Mouse (Mus musculus) spleen, adult 2 months (tissue): ENCODE data around the gene Cops6. TPM values are rescaled to one million over a fixed set of nuclear protein-coding genes. Genes with fewer than 3 reads are reported as not detected.

Experiments
- DNase-seq, 2 experiments: peaks; one replicate each; pipeline versions ENCODE4 v3.0.0 to v3.0.0-alpha.2; 2012 to 2021; ENCODE audit warnings: low spot score in 2 of 2, low read depth in 1 of 2
- H3K27ac ChIP-seq: fragments of 200-500 bp; 2 replicates; pipeline ENCODE4 v1.5.1; 2012; ENCODE audit warnings: low read length, inconsistent platforms; ENCODE audit not compliant: insufficient read depth
- H3K27me3 ChIP-seq: fragments of 200-500 bp; 2 replicates; pipeline ENCODE4 v1.6.1; 2012; ENCODE audit warnings: mild to moderate bottlenecking, moderate library complexity, low read length, inconsistent platforms; ENCODE audit not compliant: control insufficient read depth, insufficient read depth
- H3K36me3 ChIP-seq: fragments of 200-500 bp; 2 replicates; pipeline ENCODE4 v1.6.1; 2012; ENCODE audit warnings: mild to moderate bottlenecking, low read length, inconsistent platforms; ENCODE audit not compliant: control insufficient read depth, insufficient read depth
- H3K4me1 ChIP-seq: fragments of 200-500 bp; 2 replicates; pipeline ENCODE4 v1.6.1; 2011; ENCODE audit warnings: inconsistent platforms; ENCODE audit not compliant: control insufficient read depth, insufficient read depth, insufficient read length
- H3K4me3 ChIP-seq: fragments of 200-500 bp; 2 replicates; pipeline ENCODE4 v1.5.1; 2011; ENCODE audit warnings: mild to moderate bottlenecking, inconsistent platforms; ENCODE audit not compliant: insufficient read depth, insufficient read length; ENCODE audit errors: extremely low read depth
- CTCF ChIP-seq: fragments of 200-500 bp; IDR thresholded peaks from 2 replicates; pipeline ENCODE4 v1.5.1; 2011; ENCODE audit warnings: mild to moderate bottlenecking, inconsistent platforms; ENCODE audit not compliant: insufficient read depth, insufficient read length, insufficient replicate concordance; ENCODE audit errors: extremely low read depth
- POLR2A ChIP-seq: fragments of 200-500 bp; IDR thresholded peaks from 2 replicates; pipeline ENCODE4 v1.6.1; 2011; ENCODE audit warnings: low read depth, low read length, inconsistent platforms
- WGBS: fragments of 180-500 bp; shearing (Covaris S2); methylation state at CpG from one replicate; pipeline ENCODE4 v1.1.7; 2018; 5-methylcytosine and 5-hydroxymethylcytosine counted together
- polyA plus RNA-seq: library from polyadenylated mRNA; depleted of rRNA; stranded (reverse); fragments of >200 nt; gene quantifications from 2 replicates; pipeline ENCODE4 v1.2.3, GENCODE M21; 2012

Gene Cops6
- polyA plus RNA-seq, 1 experiment: 34.3 TPM

DNA sequence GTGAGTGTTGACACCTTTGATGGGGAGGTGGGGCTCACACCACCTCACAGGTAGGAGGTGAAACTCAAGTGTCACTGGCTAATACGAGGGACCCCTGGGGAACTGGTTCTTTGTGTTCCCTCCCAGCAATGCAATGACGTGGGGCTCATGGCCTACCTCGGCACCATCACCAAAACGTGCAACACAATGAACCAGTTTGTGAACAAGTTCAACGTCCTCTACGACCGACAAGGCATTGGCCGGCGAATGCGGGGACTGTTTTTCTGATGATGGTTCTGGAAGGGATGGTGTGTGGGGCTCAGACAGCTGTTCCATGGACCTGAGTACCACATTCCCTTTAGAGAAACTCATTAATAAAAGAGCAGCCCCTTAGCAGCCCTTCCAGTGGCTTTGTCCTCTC, 2.7 kb downstream of the Cops6 start:
- no peaks in the 10 kb centered on the region for H3K27me3 ChIP-seq
- no peak for DNase-seq
- peaks cover 3% of the 10 kb centered on the region; the same call in 1 of the 2 replicates for H3K4me1 ChIP-seq
- no peak overlapping the region for H3K4me3 ChIP-seq
- peaks cover 39% of the 10 kb centered on the region for H3K36me3 ChIP-seq
- TF ChIP-seq POLR2A (no peak), CTCF (no peak)
- H3K27ac ChIP-seq: no peak overlapping the region
- 91% methylated on average over 10 of the region's 10 CpGs for WGBS

GRCm38 (mm10) chr5:138165594-138165993, 4.7 kb downstream of the Cops6 start:
- no peak for TF ChIP-seq POLR2A
- no peak for TF ChIP-seq CTCF
- Histone ChIP-seq H3K27me3 (no peaks in the 10 kb centered on the region), H3K27ac (no peak overlapping the region), H3K4me1 (peaks cover 3% of the 10 kb centered on the region; the same call in 1 of the 2 replicates), H3K4me3 (no peak overlapping the region), H3K36me3 (peaks cover 39% of the 10 kb centered on the region)
- WGBS: 97% methylated on average over 8 of the region's 8 CpGs
- no peak for DNase-seq

GRCm38 (mm10) chr5:138170936-138171561, 10.2 kb downstream of the Cops6 start:
- peak; percentile 90 to 93 for DNase-seq
- H3K4me1 ChIP-seq: no peaks in the 10 kb centered on the region
- peak overlapping the region; percentile 92 for H3K4me3 ChIP-seq
- no peaks in the 10 kb centered on the region for H3K27me3 ChIP-seq
- peak overlapping the region; percentile 94 for H3K27ac ChIP-seq
- peaks cover 25% of the 10 kb centered on the region for H3K36me3 ChIP-seq
- TF ChIP-seq POLR2A: no peak; the same call in 1 of the 2 replicates
- TF ChIP-seq CTCF: 0 out of 2 replicates have a peak, but pooled peaks have one; percentile 0
- WGBS: under 1% methylated on average over 47 of the region's 47 CpGs

- peaks cover 19% of the 10 kb centered on the region for H3K36me3 ChIP-seq
- H3K27ac ChIP-seq: peak within 1 kb of the TSS; percentile 94
- H3K4me3 ChIP-seq: peak within 1 kb of the TSS; percentile 92
- no peaks in the 10 kb centered on the region for H3K27me3 ChIP-seq
- under 1% methylated on average over 54 of the region's 54 CpGs for WGBS
- TF ChIP-seq POLR2A: peak; percentile 29; the same call in 1 of the 2 replicates
- TF ChIP-seq CTCF: no peak
- peak; percentile 92 to 93 for DNase-seq
- no peaks in the 10 kb centered on the region for H3K4me1 ChIP-seq
Measured at GRCm38 (mm10) chr5:138171695-138172491, 11.0 kb downstream of the Cops6 start, which contains the start of the genes Ap4m1 and Mcm7. Gene Ap4m1 (plus strand): TSS chr5:138172002. Gene Mcm7 (minus strand): TSS chr5:138172422.

GRCm38 (mm10) chr5:138173217-138173616, 12.3 kb downstream of the Cops6 start:
- H3K36me3 ChIP-seq: peaks cover 11% of the 10 kb centered on the region
- no peak for DNase-seq
- TF ChIP-seq CTCF (no peak), POLR2A (no peak)
- H3K4me3 ChIP-seq: no peak overlapping the region
- H3K27me3 ChIP-seq: no peaks in the 10 kb centered on the region
- no peaks in the 10 kb centered on the region for H3K4me1 ChIP-seq
- no peak overlapping the region for H3K27ac ChIP-seq
- 73% methylated on average over 3 of the region's 3 CpGs for WGBS

DNA sequence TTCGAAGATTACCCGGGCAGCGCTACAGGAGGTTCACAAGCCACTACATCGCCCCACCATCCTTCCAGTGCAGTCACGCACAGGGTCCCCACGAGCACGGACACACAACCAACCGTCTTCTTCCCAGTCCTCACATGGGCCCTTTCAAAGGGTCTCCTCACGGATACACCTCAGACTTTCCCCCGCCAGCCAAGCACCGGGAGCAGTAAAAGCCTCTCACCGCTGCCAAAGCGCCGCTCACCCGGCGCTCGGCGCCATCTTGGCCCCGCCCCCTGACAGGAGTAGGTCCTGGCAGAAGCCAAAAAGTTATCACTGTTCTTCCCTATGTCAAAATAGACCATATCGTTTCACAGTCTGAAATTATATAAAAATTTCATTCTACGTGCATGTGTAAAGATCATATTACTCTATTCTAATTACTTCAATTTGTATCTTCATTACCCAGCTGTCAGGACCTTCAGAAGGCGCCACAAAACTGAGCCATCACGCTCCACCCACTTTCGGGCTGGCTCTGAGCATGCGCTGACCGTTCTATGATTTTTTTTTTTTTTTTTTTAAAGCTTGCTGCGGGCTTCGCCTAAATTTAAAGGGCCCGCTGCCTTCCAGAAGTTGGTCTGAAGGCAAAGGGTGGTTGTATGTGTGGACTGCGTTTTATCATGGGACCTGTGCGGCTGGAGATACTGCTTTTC, 26.2 kb downstream of the Cops6 start, which contains the start of the genes Taf6 and Cnpy4:
TSS of gene Taf6 (minus strand) at position 502 of the 689 bp plus-strand sequence.
TSS of gene Cnpy4 (plus strand) at position 536 of the 689 bp plus-strand sequence.
- no peaks in the 10 kb centered on the region for H3K27me3 ChIP-seq
- peak within 1 kb of the TSS; percentile 79 for H3K27ac ChIP-seq
- H3K4me3 ChIP-seq: peak within 1 kb of the TSS; percentile 98
- H3K4me1 ChIP-seq: no peaks in the 10 kb centered on the region
- WGBS: under 1% methylated on average over 31 of the region's 31 CpGs
- TF ChIP-seq POLR2A (peak; percentile 90), CTCF (no peak)
- peak; percentile 77 to 88 for DNase-seq
- peaks cover 11% of the 10 kb centered on the region for H3K36me3 ChIP-seq
